Mouse (Mus musculus) ES-E14 (cell line): ENCODE results near the gene Mex3b. TPM values are rescaled to one million over a fixed set of nuclear protein-coding genes. Genes with fewer than 3 reads are reported as not detected.

Experiments
- DNase-seq: peaks from one replicate; pipeline ENCODE4 v3.0.0-alpha.2; 2013; ENCODE audit warnings: low read depth, low spot score
- H3K27ac ChIP-seq: 2 replicates; pipeline ENCODE4 v1.5.1; 2012; ENCODE audit warnings: low read depth, mild to moderate bottlenecking, low read length, moderate library complexity, mixed read lengths; ENCODE audit not compliant: poor library complexity, insufficient read depth, severe bottlenecking
- H3K36me3 ChIP-seq: 2 replicates; pipeline ENCODE4 v1.6.1; 2012; ENCODE audit warnings: mild to moderate bottlenecking, low read length, moderate library complexity, mixed read lengths; ENCODE audit not compliant: control insufficient read depth, poor library complexity, insufficient read depth, severe bottlenecking
- H3K4me1 ChIP-seq, 2 experiments: fragments of 150-350 bp in 1 of 2; sonication (generic) in 1 of 2; 2 replicates each; pipeline ENCODE4 v1.6.1; 2012; ENCODE audit warnings: low read length in 2 of 2, mild to moderate bottlenecking in 1 of 2, mixed read lengths in 1 of 2; ENCODE audit not compliant: control insufficient read depth in 2 of 2, insufficient read depth in 2 of 2, poor library complexity in 1 of 2
- H3K4me3 ChIP-seq, 2 experiments: fragments of 150-350 bp in 1 of 2; sonication (generic) in 1 of 2; 2 replicates each; pipeline ENCODE4 v1.5.1; 2012; ENCODE audit warnings: low read length in 2 of 2, low read depth in 1 of 2, mild to moderate bottlenecking in 1 of 2, mixed read lengths in 1 of 2; ENCODE audit not compliant: insufficient read depth in 1 of 2, poor library complexity in 1 of 2, severe bottlenecking in 1 of 2
- H3K9ac ChIP-seq: 2 replicates; pipeline ENCODE4 v1.6.1; 2012; ENCODE audit warnings: low read depth, mild to moderate bottlenecking, low read length, mixed read lengths; ENCODE audit not compliant: poor library complexity, insufficient read depth, severe bottlenecking
- H3K9me3 ChIP-seq: fragments of 150-350 bp; sonication (generic); 2 replicates; pipeline ENCODE4 v1.6.1; 2012; ENCODE audit warnings: low read depth, mild to moderate bottlenecking, low read length; ENCODE audit not compliant: control insufficient read depth, insufficient read depth
- CHD2 ChIP-seq: IDR thresholded peaks from 2 replicates; pipeline ENCODE4 v1.6.1; 2014; ENCODE audit warnings: mild to moderate bottlenecking, low read depth, low read length, inconsistent platforms
- HCFC1 ChIP-seq: IDR thresholded peaks from 2 replicates; pipeline ENCODE4 v1.6.1; 2012; ENCODE audit warnings: low read length, inconsistent platforms, borderline replicate concordance; ENCODE audit not compliant: insufficient read depth
- MAFK ChIP-seq: IDR thresholded peaks from 2 replicates; pipeline ENCODE4 v1.6.1; 2014; ENCODE audit warnings: mild to moderate bottlenecking, low read depth, low read length, inconsistent platforms; ENCODE audit not compliant: insufficient read depth
- ZC3H11A ChIP-seq: IDR thresholded peaks from 2 replicates; pipeline ENCODE4 v1.6.1; 2012; ENCODE audit warnings: low read depth, mild to moderate bottlenecking, inconsistent platforms, low read length, borderline replicate concordance
- ZNF384 ChIP-seq: IDR thresholded peaks from 2 replicates; pipeline ENCODE4 v1.6.1; 2012; ENCODE audit warnings: low read depth, low read length, inconsistent platforms
- in situ Hi-C, 2 experiments: fragments of 600-800 bp; cut with MboI; formaldehyde crosslinking; loops; one replicate each; pipeline ENCODE4 v1.15.1; 2025; ENCODE audit warnings: low sequenced_read_pairs in 2 of 2, inconsistent platforms in 1 of 2; ENCODE audit not compliant: unreplicated experiment in 2 of 2
- total RNA-seq: library from RNA; depleted of rRNA; stranded (reverse); fragments of 300-350 nt; gene quantifications from 2 replicates; pipeline ENCODE4 v1.2.3, GENCODE M21; 2012; rRNA removed

Mex3b gene
- total RNA-seq, 1 experiment: 4.4 TPM

- Histone ChIP-seq H3K9me3 (no peaks in the 10 kb centered on the region), H3K27ac (no peak overlapping the region), H3K9ac (no peak overlapping the region), H3K4me1 (no peaks in the 10 kb centered on the region), H3K4me3 (no peak overlapping the region), H3K36me3 (no peaks in the 10 kb centered on the region)
- in situ Hi-C loops: no loop called here
- no peak for DNase-seq
- TF ChIP-seq CHD2 (no peak), HCFC1 (no peak), ZNF384 (no peak), ZC3H11A (no peak), MAFK (no peak)
Measured at GRCm38 (mm10) chr7:82907081-82907480, 39.9 kb downstream of the Mex3b start.

GRCm38 (mm10) chr7:82910536-82911384, 43.6 kb downstream of the Mex3b start:
- Histone ChIP-seq H3K4me1 (no peaks in the 10 kb centered on the region), H3K4me3 (no peak overlapping the region), H3K36me3 (no peaks in the 10 kb centered on the region), H3K9me3 (no peaks in the 10 kb centered on the region), H3K9ac (no peak overlapping the region), H3K27ac (no peak overlapping the region)
- in situ Hi-C loops: no loop called here
- TF ChIP-seq HCFC1 (no peak), ZNF384 (no peak), MAFK (no peak), ZC3H11A (no peak)
- DNase-seq: no peak

GRCm38 (mm10) chr7:82911501-82911900, 44.4 kb downstream of the Mex3b start:
- no peaks in the 10 kb centered on the region for H3K36me3 ChIP-seq
- H3K4me3 ChIP-seq: no peak overlapping the region
- no peaks in the 10 kb centered on the region for H3K9me3 ChIP-seq
- in situ Hi-C loops: no loop called here
- DNase-seq: no peak
- TF ChIP-seq ZNF384 (no peak), MAFK (no peak), CHD2 (no peak), HCFC1 (no peak)
- no peak overlapping the region for H3K9ac ChIP-seq
- no peak overlapping the region for H3K27ac ChIP-seq
- no peaks in the 10 kb centered on the region for H3K4me1 ChIP-seq

DNA sequence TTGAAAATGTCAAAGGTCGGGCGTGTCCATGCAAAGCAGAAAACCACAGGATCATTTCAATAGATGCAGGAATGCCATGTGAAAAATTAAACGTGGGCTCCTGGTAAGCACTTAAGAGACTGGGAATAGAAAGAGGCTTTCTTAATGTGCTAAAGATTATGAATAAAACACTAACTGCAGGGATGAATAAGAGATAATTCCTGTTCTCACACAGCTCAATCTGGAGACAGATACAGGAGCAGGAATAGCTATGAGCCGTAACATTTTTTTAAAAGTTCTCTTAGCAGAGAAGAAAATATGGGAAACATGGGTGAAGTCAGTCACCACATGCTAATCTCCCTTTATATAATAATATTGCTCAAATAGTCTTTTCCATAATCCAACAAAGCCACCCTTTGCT, 47.2 kb downstream of the Mex3b start:
- DNase-seq: no peak
- H3K9me3 ChIP-seq: no peaks in the 10 kb centered on the region
- H3K36me3 ChIP-seq: no peaks in the 10 kb centered on the region
- H3K9ac ChIP-seq: no peak overlapping the region
- TF ChIP-seq HCFC1: no peak
- no peak for TF ChIP-seq ZNF384
- TF ChIP-seq CHD2: no peak
- TF ChIP-seq ZC3H11A: no peak
- TF ChIP-seq MAFK: no peak
- no peaks in the 10 kb centered on the region for H3K4me1 ChIP-seq
- H3K27ac ChIP-seq: no peak overlapping the region
- in situ Hi-C loops: no loop called here
- H3K4me3 ChIP-seq: no peak overlapping the region

Other genes starting within 250 kb of the Mex3b start
- 1.1 and 1.2 TPM in 2 replicates for gene Saxo2, start 218.8 kb upstream of the Mex3b start, total RNA-seq
- 14.3 and 17.0 TPM in 2 replicates for gene Efl1, start 218.7 kb upstream of the Mex3b start, total RNA-seq